Mouse (Mus musculus) liver, embryonic 11.5 days (tissue): ENCODE measurements around the gene Fbxl18. TPM values are rescaled to one million over a fixed set of nuclear protein-coding genes. Genes with fewer than 3 reads are reported as not detected.

Experiments
- ATAC-seq: fragments of 200-750 bp; cut with Nextera tagmentation; replicated peaks from 2 replicates; pipeline ENCODE4 v1.8.0; 2017; ENCODE audit warnings: moderate number of reproducible peaks, mild to moderate bottlenecking, moderate TSS enrichment, moderate library complexity; ENCODE audit not compliant: low FRiP score
- DNase-seq: peaks from one replicate; pipeline ENCODE4 v3.0.0-alpha.2; 2017; ENCODE audit warnings: low spot score
- H3K27ac ChIP-seq: fragments of 300-500 bp; sonication (generic); 2 replicates; pipeline ENCODE4 v1.5.1; 2014; ENCODE audit warnings: mild to moderate bottlenecking, low read depth, low read length, control low read depth
- H3K27me3 ChIP-seq: fragments of 300-500 bp; sonication (generic); replicated peaks from 2 replicates; pipeline ENCODE4 v1.6.1; 2014; ENCODE audit warnings: low read length, mixed read lengths; ENCODE audit not compliant: control insufficient read depth, insufficient read depth
- H3K36me3 ChIP-seq: fragments of 300-500 bp; sonication (generic); 2 replicates; pipeline ENCODE4 v1.6.1; 2014; ENCODE audit warnings: mild to moderate bottlenecking, low read length, moderate library complexity, mixed read lengths; ENCODE audit not compliant: control insufficient read depth, insufficient read depth
- H3K4me1 ChIP-seq: fragments of 300-500 bp; sonication (generic); replicated peaks from 2 replicates; pipeline ENCODE4 v1.6.1; 2014; ENCODE audit warnings: low read length, mixed read lengths; ENCODE audit not compliant: control insufficient read depth, insufficient read depth
- H3K4me2 ChIP-seq: fragments of 300-500 bp; sonication (generic); 2 replicates; pipeline ENCODE4 v1.6.1; 2014; ENCODE audit warnings: mild to moderate bottlenecking, control low read depth, moderate library complexity
- H3K4me3 ChIP-seq: fragments of 300-500 bp; sonication (generic); 2 replicates; pipeline ENCODE4 v1.5.1; 2014; ENCODE audit warnings: low read depth, low read length, control low read depth
- H3K9ac ChIP-seq: fragments of 300-500 bp; sonication (generic); 2 replicates; pipeline ENCODE4 v1.6.1; 2014; ENCODE audit warnings: low read depth, low read length, control low read depth
- H3K9me3 ChIP-seq: fragments of 300-500 bp; sonication (generic); 2 replicates; pipeline ENCODE4 v1.6.1; 2016; ENCODE audit warnings: low read length, inconsistent platforms, mixed read lengths; ENCODE audit not compliant: control insufficient read depth
- WGBS: fragments of 180-500 bp; shearing (Covaris S2); extraction: QIAGEN DNeasy Blood & Tissue Kit; methylation state at CpG from one replicate; pipeline ENCODE4 v1.1.7; 2014; 5-methylcytosine and 5-hydroxymethylcytosine counted together
- polyA plus RNA-seq: library from polyadenylated mRNA; unstranded; fragments of >200 nt; fragmentation: Nextera tagmentation; extraction: Ambion mirVana; gene quantifications from 2 replicates; pipeline ENCODE4 v1.2.1, GENCODE M21; 2014

Fbxl18 gene
- 6.7 TPM in 2 replicates for polyA plus RNA-seq

DNA sequence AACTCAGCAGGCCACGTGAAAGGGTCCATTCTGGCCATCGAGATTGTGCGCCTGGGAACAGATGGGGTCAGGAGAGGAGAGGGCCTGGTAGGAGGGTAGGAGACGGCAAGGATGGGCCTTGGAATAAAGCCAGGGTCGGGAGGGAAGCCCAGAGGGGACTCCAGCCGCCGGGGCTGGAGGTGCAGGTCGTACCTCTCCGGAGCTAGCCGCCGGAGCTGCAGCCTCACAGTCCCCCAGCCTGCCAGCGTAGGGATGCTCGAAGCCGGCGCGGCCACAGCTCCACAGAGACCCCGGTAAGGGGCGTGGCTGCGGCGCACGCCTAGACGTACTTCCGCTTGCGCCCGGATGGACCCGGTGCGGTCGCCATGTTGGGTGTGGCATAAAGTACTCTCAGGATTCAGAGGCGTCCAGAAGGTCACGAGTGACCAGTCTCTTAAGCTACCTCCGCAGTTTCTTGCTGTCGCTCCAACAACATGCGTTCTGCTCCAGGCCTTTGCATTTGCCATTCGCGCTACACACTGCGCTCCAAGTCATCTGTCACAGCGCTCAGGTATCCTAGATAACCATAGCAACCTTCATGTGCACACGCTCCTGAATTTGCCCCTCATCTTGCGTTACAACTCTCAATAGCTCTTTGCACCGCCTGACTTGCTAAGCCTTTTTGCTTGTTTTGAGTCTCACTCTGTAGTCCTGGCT, at the start of gene Fbxl18:
TSS of gene Fbxl18 (minus strand) at position 504 of the 696 bp plus-strand sequence.
- no peaks in the 10 kb centered on the region for H3K36me3 ChIP-seq
- peak within 1 kb of the TSS; percentile 52 for H3K27ac ChIP-seq
- H3K4me2 ChIP-seq, result peak within 1 kb of the TSS; percentile 96
- under 1% methylated on average over 40 of the region's 40 CpGs for WGBS
- H3K4me3 ChIP-seq, result peak within 1 kb of the TSS; percentile 72
- ATAC-seq (peak; percentile 94), DNase-seq (peak; percentile 91)
- H3K9ac ChIP-seq, result peak within 1 kb of the TSS; percentile 83
- H3K4me1 ChIP-seq, result peaks cover 20% of the 10 kb centered on the region
- H3K9me3 ChIP-seq, result no peaks in the 10 kb centered on the region
- H3K27me3 ChIP-seq, result no peaks in the 10 kb centered on the region

- Histone ChIP-seq H3K36me3 (no peaks in the 10 kb centered on the region), H3K4me1 (peaks cover 26% of the 10 kb centered on the region), H3K4me3 (no peak overlapping the region), H3K27ac (no peak overlapping the region), H3K9me3 (no peaks in the 10 kb centered on the region), H3K4me2 (no peak overlapping the region), H3K9ac (no peak overlapping the region), H3K27me3 (no peaks in the 10 kb centered on the region)
- DNase-seq (no peak), ATAC-seq (no peak)
- WGBS, result 50% methylated on average over 2 of the region's 2 CpGs
Observed at GRCm38 (mm10) chr5:142940393-142940792, 45.2 kb upstream of the Fbxl18 start.

DNA sequence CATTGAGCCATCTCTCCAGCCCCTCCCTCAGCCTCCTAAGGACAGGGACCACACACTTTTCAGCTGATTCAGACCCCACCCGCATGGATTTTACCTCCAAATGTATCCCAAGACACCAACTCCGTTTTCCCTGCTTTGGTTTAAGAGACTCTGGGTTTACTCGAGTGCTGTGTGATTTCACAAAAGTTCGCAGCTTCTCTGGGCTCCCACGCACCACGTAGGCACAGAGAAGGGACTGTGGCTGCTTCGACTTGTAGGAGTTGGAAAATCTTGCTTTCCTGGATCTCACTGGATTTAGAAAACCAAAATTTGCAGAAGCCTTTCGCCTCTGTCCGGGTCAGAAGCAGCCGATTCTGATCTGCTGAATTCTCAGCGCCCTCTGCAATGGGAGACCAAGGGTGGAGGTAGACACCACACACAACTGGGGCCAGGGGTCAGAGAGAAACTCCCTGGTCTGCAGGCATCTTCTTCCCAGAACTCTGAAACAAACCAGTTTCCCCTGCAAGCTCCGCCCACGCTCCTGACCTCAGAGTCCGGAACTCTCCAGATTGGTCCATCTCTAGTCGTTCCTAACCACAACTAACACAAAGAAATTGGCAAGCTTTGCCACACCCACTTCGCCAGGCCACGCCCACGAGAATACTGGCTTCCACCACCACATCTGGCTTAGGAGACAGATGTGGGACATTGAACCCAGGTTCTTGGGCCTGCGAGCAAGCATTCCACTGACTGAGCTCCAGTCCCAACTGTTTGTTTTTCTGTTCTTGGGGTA, 42.9 kb upstream of the Fbxl18 start:
- peak overlapping the region; percentile 50 for H3K4me2 ChIP-seq
- no peaks in the 10 kb centered on the region for H3K36me3 ChIP-seq
- H3K27me3 ChIP-seq, result no peaks in the 10 kb centered on the region
- H3K4me1 ChIP-seq, result peaks cover 26% of the 10 kb centered on the region
- no peak overlapping the region for H3K27ac ChIP-seq
- 0 out of 2 replicates have a peak overlapping the region, but pooled peaks have one; percentile 10 for H3K9ac ChIP-seq
- H3K4me3 ChIP-seq, result no peak overlapping the region; the same call in 1 of the 2 replicates
- ATAC-seq (peak; percentile 38), DNase-seq (no peak)
- H3K9me3 ChIP-seq, result no peaks in the 10 kb centered on the region
- WGBS, result 32% methylated on average over 19 of the region's 19 CpGs

DNA sequence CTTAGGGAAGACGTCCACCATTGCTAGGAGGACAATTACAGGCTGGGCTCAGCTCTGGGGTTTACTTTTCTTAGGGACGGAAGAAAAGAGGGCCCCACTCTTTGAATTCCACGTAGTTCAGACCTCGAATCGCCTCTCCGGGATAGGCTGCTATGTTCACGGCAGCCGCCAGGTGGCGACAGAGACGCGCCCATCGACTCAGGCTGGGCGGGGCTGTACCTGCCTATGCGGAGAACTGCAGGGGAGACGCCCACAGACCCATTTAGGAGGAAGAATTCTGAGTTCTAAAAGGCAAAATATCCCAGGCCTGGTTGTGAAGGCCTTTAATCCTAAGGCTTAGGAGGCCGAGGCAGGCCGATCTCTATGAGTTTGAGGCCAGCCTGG, 41.1 kb upstream of the Fbxl18 start:
- H3K36me3 ChIP-seq, result no peaks in the 10 kb centered on the region
- DNase-seq (peak; percentile 84), ATAC-seq (peak; percentile 56)
- peak overlapping the region; percentile 74 for H3K4me2 ChIP-seq
- peak overlapping the region; percentile 74 for H3K27ac ChIP-seq
- H3K9me3 ChIP-seq, result no peaks in the 10 kb centered on the region
- H3K9ac ChIP-seq, result peak overlapping the region; percentile 62
- no peaks in the 10 kb centered on the region for H3K27me3 ChIP-seq
- H3K4me1 ChIP-seq, result peaks cover 34% of the 10 kb centered on the region
- H3K4me3 ChIP-seq, result peak overlapping the region; percentile 43
- 4% methylated on average over 17 of the region's 17 CpGs for WGBS

GRCm38 (mm10) chr5:142935642-142936335, 40.6 kb upstream of the Fbxl18 start:
- 22% methylated on average over 13 of the region's 13 CpGs for WGBS
- ATAC-seq, result peak; percentile 71
- H3K36me3 ChIP-seq, result no peaks in the 10 kb centered on the region
- H3K27ac ChIP-seq, result peak overlapping the region; percentile 74
- H3K4me1 ChIP-seq, result peaks cover 36% of the 10 kb centered on the region
- DNase-seq, result peak; percentile 82
- H3K9me3 ChIP-seq, result no peaks in the 10 kb centered on the region
- peak overlapping the region; percentile 74 for H3K4me2 ChIP-seq
- no peaks in the 10 kb centered on the region for H3K27me3 ChIP-seq
- H3K9ac ChIP-seq, result peak overlapping the region; percentile 62
- peak overlapping the region; percentile 43 for H3K4me3 ChIP-seq

GRCm38 (mm10) chr5:142932731-142933130, 37.5 kb upstream of the Fbxl18 start:
- WGBS, result 73% methylated on average over 8 of the region's 8 CpGs
- DNase-seq, result no peak
- Histone ChIP-seq H3K27ac (peak overlapping the region; percentile 25; the same call in 1 of the 2 replicates), H3K4me1 (peaks cover 34% of the 10 kb centered on the region), H3K4me3 (no peak overlapping the region), H3K4me2 (no peak overlapping the region; the same call in 1 of the 2 replicates), H3K9me3 (no peaks in the 10 kb centered on the region), H3K9ac (0 out of 2 replicates have a peak overlapping the region, but pooled peaks have one; percentile 5), H3K36me3 (no peaks in the 10 kb centered on the region), H3K27me3 (no peaks in the 10 kb centered on the region)
- no peak for ATAC-seq

GRCm38 (mm10) chr5:142932084-142932685, 37.0 kb upstream of the Fbxl18 start:
- 15% methylated on average over 9 of the region's 9 CpGs for WGBS
- Histone ChIP-seq H3K9ac (peak overlapping the region; percentile 57), H3K9me3 (no peaks in the 10 kb centered on the region), H3K27me3 (no peaks in the 10 kb centered on the region), H3K27ac (peak overlapping the region; percentile 74), H3K4me2 (peak overlapping the region; percentile 51), H3K36me3 (no peaks in the 10 kb centered on the region), H3K4me3 (peak overlapping the region; percentile 25), H3K4me1 (peaks cover 34% of the 10 kb centered on the region)
- ATAC-seq, result peak; percentile 35
- DNase-seq, result peak; percentile 72

DNA sequence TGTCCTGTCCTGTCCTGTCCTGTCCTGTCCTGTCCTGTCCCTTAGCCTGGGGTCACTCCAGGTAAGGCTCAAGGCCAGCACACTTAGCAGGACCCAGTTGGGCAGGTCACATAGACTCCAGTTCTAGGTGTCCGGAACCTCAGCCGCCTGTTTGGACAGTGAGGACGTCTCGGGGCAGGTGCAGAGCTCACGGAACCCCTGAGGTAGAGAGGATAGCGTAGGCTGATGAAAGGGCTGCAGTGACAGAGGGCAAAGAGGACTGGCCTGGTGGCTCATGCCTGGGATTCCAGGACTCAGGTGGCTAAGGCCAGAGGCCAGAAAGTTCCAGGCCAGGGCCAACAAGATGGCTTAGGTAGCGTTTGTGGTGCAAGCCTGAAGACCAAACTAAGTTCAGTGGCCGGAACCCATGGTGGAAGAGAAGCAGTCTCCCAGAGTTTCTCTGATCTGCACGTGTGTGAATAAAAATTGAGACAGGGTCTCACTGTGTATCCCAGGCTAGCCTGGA, 36.1 kb upstream of the Fbxl18 start:
- no peaks in the 10 kb centered on the region for H3K27me3 ChIP-seq
- 83% methylated on average over 9 of the region's 9 CpGs for WGBS
- no peaks in the 10 kb centered on the region for H3K9me3 ChIP-seq
- no peak overlapping the region; the same call in 1 of the 2 replicates for H3K4me3 ChIP-seq
- peak overlapping the region; percentile 23; the same call in 1 of the 2 replicates for H3K27ac ChIP-seq
- peaks cover 39% of the 10 kb centered on the region for H3K4me1 ChIP-seq
- ATAC-seq (no peak), DNase-seq (no peak)
- no peaks in the 10 kb centered on the region for H3K36me3 ChIP-seq
- 0 out of 2 replicates have a peak overlapping the region, but pooled peaks have one; percentile 20 for H3K9ac ChIP-seq
- H3K4me2 ChIP-seq, result peak overlapping the region; percentile 51
